Mouse (Mus musculus): ENCODE data around the gene Cyp11a1.

Cyp11a1 gene

DNA sequence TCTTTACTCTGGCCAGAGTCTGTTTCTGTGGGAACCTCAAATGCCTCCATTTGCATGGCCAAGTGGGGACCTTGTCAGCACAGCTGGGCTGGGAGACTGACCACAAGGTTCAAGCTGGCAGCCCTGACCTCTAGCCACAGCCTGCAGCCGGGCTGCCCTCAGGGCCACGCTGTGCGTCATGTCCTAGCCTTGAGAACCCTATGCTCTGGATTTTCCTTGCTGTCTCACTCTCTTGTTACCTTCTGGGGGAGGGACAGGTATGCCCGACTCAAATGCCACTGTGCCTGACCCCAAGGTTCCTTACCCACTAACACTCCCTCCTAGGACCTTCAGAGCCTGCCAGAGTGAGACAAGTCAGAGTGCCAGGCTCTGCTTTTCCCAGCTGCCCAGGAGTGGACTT, 30.8 kb downstream of the Cyp11a1 start:
- CTCF ChIA-PET, result no interaction called here

- CTCF ChIA-PET, result interaction anchor here (0.5 to 0.7 kb wide), 5 partner anchors 33 to 612 kb away, joined by 5 to 12 read pairs (median 7); no protein-coding TSS in a partner anchor
These were observed 32.4 kb downstream of the Cyp11a1 start for GRCm38 (mm10) chr9:58038500-58039168.

DNA sequence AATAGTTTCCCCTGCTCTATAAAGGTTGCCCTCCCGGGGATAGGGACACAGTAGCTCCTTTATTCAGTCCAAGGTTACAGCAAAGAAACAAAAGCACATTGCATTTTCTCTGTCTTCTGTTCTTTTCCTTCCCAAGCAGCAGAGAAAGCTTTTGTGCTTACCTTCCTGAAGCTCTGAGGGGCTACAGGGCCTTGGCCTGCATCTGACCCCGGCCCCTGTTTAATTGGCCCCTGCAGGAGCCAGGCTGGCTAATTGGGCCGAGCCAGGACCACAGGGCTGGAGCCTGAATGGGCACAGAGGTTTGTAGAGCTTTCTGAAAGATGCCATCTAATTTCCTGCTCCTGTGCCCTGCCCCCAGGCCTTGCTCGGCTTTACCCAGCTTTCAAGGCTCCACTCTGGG, 34.8 kb downstream of the Cyp11a1 start:
- CTCF ChIA-PET, result no interaction called here

DNA sequence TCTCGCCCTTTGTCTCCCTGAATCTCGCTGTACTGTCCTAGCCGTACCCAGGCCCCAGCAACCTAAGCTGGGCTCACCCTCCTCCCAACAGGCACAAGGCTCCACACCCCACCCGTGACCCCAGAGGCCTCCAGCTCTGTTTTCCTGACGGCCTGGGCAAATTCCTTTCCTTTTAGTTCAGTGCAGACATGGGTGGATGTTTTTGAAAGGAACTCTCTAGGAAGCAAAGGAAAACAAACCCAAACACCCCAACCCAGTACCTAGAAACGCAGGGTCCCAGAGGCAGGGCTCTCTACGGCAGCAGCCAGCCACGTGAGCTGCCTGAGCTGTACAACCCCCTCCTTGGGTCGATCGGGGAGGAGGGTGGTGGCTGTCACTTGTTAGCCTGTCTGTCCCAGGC, 36.2 kb downstream of the Cyp11a1 start:
- CTCF ChIA-PET, result no interaction called here

GRCm38 (mm10) chr9:58043496-58044017, 37.3 kb downstream of the Cyp11a1 start:
- CTCF ChIA-PET, result interaction anchor here (0.6 kb wide), 1 partner anchor 1238 kb away, joined by 6 read pairs; no protein-coding TSS in a partner anchor

DNA sequence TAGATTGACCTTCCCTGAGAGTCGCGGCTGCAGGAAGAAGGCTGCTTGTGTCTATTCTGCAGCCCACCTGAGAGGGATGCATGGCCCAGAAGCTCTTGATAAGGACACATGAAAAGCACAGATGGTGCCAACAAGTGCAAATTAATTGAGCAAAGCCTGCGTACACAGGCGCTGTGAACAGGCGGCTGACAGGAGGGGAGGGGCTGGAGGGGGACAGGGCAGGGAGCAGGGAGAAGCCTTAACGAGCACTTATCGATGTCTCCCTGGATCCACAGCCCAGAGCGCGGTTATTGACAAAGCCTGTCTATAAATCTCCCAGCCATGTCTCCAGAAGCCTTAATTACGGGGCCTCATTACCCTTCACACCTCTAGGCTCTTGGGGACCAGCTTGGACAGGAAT, 38.6 kb downstream of the Cyp11a1 start:
- CTCF ChIA-PET, result no interaction called here

DNA sequence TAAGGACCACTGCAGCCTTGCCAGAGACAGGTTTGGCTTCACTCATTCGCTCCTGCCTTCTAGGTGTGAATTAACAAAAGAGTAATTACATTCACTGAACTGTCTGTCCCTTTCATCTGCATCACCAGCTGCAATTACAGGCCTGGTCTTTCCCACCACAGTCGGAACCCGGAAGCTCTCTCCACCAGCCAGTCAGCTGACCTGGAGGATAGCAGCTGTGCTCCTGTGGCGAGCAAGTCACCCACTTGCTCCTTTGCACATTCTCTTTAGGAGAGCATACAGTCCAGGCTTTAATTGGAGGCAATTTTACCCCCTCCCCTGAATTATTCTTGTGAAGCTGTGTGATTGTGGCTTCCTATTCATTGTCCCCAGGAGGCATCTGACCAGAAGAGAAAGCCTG, 39.4 kb downstream of the Cyp11a1 start:
- CTCF ChIA-PET, result no interaction called here

DNA sequence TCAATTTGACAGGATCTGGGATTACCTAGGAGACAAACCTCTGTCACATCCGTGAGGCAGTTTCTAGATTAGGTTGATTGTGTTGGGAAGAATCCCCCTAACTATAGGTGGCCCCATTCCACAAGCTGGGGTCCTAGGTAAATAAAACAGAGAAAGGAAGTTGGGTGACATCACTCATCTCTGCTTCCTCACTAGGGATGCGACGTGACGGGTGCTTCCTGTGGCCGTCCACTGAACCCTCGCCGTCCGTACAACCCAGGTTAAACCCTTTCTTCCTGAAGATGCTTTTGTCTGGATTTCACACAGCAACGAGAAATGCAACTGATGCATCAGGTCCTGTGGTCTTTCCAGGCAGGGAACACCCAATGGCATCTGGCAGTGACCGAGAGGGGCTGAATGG, 40.9 kb downstream of the Cyp11a1 start:
- CTCF ChIA-PET, result no interaction called here

GRCm38 (mm10) chr9:58048621-58049020, 42.4 kb downstream of the Cyp11a1 start:
- CTCF ChIA-PET, result no interaction called here

DNA sequence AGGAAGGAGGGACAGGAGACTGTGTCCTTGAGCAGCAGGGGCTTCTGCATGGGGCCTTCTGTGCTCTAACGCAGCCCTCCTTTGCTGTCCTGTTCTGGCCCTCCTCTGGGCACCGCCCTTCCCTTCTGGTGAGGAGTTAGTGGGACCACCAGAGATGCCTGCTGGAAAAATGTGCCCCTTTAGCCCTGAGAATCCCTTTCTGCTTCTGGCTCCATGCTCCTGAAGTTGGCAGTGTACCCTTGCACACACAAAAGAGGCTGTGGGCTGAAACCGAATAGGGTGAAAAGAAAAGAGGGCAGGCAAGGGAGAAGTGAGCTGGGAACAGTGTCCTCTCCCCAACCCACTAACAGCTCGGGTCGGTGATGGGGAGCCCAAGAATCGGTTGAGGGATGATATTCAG, 43.0 kb downstream of the Cyp11a1 start:
- CTCF ChIA-PET, result no interaction called here

GRCm38 (mm10) chr9:58049861-58050260, 43.6 kb downstream of the Cyp11a1 start:
- CTCF ChIA-PET, result no interaction called here

- CTCF ChIA-PET, result interaction anchor here (0.7 kb wide), 1 partner anchor 34 kb away, joined by 3 read pairs; no protein-coding TSS in a partner anchor
These were observed 45.7 kb downstream of the Cyp11a1 start for GRCm38 (mm10) chr9:58051937-58052336.

- CTCF ChIA-PET, result no interaction called here
These were observed 46.9 kb downstream of the Cyp11a1 start for GRCm38 (mm10) chr9:58053102-58053501.

DNA sequence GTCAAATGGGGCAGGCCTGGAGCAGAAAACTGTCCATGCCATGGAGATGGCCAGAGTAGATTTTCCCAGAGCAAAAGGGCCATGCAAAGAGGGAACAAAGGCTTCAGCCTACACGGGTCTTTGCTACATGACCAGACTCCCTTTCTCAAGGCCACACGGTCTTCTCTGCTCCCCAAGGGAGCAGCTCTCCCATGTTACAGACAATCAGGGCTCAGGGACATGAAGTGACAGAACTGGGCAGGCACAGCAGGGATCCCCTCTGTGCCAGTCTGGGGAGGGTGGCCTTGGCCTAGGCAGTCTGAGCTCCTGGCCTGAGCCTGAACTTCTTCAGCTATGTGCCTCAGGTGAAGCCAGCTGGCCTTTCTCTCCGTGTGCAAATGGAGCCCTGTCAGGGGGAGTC, 47.3 kb downstream of the Cyp11a1 start:
- CTCF ChIA-PET, result interaction anchor here (0.9 kb wide), 1 partner anchor 151 kb away, joined by 5 read pairs; the partner anchor contains the start of genes Islr and Islr2

GRCm38 (mm10) chr9:58054032-58054431, 47.8 kb downstream of the Cyp11a1 start:
- CTCF ChIA-PET, result interaction anchor here (0.9 kb wide), 1 partner anchor 150 kb away, joined by 5 read pairs; the partner anchor contains the start of genes Islr and Islr2

- CTCF ChIA-PET, result no interaction called here
These were observed 49.5 kb downstream of the Cyp11a1 start for GRCm38 (mm10) chr9:58055666-58056065.

DNA sequence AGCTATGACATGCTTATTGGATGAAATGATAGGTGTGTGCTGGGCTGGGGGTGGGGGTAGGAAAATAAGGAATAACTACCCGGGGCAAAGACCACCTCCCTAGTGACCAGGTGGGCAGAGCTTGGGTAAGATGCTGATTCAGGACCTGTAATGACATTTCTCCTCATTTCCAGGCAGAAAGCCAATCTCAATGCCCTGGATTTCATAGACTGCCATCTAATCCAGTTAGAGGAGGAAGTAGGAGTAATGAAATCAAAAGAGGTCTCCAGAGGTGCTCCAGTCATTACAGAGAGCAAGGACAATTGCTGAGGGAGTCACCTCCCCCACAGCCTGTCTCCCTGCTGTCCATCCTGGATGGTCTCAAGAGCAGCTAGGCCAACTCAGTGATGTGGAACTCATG, 53.7 kb downstream of the Cyp11a1 start:
- CTCF ChIA-PET, result no interaction called here

DNA sequence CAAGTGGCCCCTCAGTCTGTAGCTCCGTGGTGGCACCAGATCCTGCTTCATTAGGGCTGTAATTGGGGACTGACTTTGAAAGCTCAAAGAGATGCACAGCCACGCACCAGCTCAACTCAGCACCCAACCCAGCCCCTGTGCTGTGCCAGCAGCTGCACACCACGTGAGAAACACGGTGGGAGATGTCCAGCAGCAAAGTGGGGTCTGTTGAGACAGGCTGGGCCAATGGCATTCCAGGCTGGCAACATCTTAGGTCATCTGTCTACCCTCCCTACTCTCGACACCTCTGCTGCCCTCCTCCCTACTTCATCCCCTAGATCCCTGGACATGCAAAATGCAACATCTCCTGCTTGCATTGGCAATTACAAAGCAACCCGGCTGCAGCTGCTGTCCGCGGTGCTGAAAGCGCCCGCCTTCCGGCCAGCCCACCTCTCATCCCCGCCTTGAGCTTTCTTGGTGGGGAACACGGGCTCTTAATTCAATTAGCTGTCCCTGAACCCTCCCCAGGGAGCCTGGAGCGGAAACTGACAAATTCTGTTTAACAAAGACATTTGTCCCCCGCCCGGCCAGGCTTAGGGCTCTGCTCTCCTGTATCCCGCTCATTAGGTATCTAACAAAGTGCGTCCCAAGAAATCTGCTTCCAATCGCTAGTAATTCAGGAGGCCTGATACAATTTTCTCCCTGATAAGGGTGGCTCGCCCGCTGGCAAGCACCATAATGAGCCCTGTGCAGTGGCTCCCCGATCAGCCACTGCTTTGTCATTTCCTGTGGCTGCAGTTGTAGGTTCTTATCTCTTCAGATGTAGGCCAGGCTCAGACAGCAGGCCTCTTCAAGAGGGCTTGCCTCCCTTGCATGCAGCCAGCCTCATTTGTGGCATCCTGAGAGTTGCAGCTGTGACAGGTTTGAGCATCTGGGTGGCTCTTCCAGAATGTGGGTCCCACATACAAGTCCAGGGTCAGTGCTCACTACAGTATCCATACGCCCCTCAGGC, 54.8 kb downstream of the Cyp11a1 start:
- CTCF ChIA-PET, result no interaction called here

DNA sequence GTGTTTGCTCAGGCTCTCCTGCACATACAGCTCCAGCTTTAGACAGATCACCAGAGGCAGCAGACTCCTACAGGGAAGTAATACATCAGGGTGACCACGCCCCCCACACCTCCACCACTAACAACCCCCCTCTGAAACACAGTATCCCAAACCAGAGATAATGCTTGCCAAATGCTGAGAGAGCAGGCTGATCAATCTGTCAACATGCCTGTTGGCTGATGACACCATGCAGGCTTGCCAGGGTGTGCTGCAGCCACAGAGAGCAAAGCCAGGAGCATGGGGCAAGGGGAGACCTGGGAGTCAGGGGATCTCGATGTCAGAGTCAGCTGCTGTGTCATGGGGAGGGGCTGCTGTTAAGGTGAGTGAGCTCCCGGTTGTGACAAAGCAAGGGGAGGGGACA, 57.3 kb downstream of the Cyp11a1 start, which contains the start of gene Stra6:
Gene Stra6 (plus strand): TSS at position 258 of the 400 bp plus-strand sequence.
- CTCF ChIA-PET, result no interaction called here

DNA sequence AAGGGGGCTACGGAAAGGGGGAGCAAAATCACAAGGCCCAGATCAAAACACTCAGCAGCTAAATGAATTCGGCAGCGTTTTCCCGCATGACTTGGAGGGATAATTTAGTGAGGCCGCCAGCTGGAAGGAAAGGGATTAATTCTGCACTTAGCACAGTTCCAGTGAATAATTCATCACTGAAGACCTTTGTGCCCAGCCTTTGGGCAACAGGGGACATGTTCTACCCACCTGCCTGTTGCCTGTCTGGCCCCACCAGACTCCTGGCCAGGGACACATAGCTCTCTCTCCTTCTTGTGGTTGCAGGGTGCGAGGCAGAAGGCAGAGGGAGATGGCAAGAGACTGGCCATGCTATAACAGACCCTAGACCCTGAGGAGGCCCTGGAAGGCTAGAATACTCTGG, 59.3 kb downstream of the Cyp11a1 start:
- CTCF ChIA-PET, result no interaction called here

GRCm38 (mm10) chr9:58065977-58066730, 59.9 kb downstream of the Cyp11a1 start:
- CTCF ChIA-PET, result no interaction called here

DNA sequence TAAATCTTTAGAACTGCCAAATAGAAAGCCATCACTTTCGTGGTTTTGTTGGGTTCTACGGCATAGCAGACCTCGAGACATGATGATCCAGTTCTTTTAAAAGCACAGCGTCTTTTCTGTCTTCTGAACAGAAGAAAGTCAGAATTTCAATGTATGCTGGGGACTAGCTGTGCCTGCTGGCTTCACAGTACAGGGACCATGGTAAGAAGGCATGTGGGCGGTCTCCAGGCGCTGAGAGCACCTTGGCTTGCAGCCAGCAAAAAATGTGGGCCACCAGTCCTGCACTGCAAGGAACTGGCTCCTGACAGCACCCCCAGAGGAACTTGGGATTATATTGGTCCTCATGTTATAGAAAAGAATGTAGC, 60.5 kb downstream of the Cyp11a1 start:
- CTCF ChIA-PET, result no interaction called here

Data from spleen, embryonic (tissue).